Mouse (Mus musculus): Measurements from ENCODE around the gene Hipk3. TPM values are rescaled to one million over a fixed set of nuclear protein-coding genes. Genes with fewer than 3 reads are reported as not detected.

Hipk3 gene
- total RNA-seq, 2 experiments from 2014 or later = 241 to 253 TPM

DNA sequence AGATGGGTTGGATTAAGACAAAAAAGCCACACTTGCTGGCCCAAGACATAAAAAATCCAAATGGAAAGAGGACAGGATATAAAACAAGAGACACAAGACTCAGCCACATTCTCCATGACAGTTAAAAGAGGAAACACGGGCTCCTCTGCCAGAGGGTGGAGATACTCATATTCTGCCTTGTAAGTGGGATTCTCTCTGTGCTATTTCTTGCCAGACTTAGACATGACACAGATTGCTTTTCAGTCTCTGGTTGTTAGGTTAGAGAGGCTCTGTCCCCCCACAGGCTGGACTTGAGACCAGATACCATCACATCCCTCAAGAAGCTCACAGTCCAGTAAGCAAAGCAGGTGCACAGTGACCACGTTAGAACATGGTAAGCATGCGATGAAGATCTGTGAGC lies 81.2 kb downstream of the Hipk3 start:
- DNase-seq (ENCODE audit: low spot score) = no peak

DNA sequence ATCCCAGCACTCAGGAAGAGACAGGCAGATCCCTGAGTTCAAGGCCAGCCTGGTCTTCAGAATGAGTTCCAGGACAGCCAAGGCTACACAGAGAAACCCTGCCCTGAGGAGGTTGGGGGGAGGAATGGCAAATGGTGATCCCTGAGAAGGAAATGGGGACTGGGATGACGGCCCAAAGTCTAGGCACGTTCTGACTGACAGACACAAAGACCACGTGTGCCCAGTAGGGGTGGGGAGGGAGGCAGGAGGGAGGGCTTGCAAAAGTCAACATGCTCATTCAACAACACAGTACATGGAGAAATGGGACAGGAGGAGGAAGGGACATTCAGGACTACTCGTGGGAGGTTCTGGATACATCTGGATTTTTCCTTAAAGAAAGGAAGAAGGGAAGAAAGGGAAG lies 81.8 kb downstream of the Hipk3 start:
- no peak for DNase-seq (ENCODE audit: low spot score)

DNA sequence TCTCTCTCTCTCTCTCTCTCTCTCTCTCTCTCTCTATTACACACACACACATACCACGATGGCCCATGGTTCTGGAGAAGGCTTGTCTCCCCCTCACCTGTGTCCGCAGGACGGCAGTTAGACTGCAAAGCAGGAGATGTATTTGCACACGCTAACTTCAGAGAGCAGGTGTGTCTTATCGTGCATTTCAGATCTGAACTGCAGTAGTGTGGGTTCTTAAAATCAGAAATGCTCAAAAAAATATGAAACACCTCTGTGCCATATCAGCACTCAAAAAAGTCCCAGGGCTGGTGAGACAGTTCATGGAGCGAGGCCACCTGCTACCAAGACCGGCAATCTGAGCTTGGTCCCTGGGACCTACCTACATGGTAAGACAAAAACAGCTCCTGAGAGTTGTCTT lies 82.4 kb downstream of the Hipk3 start:
- no peak for DNase-seq (ENCODE audit: low spot score)

DNA sequence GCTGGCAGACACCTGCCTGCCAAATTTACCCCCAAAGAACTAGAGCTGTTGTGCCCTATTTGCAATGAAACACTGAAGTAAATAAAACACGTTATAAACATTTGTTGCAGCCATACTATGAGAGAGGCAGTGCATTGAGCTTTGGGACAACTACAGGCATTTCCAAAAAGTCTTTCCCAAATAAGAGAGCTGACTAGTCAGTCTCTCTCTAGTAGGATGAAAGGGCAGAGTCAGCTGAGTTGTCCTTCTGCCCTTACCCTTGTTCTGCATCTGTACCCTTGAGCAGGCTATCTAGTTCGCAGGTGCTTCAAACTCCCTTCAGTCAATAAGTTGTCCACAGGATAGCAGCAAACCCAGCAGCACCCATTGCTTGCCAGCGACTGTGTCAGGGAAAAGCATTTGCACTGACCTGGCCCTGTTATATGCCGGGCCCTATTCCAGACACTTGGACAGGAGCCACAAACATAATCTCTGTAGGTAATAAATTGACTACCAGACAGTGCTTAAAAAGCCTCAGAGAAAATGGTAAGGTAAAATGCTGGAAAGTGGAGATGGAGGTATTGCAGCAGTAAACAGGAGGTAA lies 83.2 kb downstream of the Hipk3 start, which contains the start of gene D430041D05Rik:
Gene D430041D05Rik, minus strand, starts transcription at position 51 of the 583 bp plus-strand sequence.
- DNase-seq (ENCODE audit: low spot score) = no peak

DNA sequence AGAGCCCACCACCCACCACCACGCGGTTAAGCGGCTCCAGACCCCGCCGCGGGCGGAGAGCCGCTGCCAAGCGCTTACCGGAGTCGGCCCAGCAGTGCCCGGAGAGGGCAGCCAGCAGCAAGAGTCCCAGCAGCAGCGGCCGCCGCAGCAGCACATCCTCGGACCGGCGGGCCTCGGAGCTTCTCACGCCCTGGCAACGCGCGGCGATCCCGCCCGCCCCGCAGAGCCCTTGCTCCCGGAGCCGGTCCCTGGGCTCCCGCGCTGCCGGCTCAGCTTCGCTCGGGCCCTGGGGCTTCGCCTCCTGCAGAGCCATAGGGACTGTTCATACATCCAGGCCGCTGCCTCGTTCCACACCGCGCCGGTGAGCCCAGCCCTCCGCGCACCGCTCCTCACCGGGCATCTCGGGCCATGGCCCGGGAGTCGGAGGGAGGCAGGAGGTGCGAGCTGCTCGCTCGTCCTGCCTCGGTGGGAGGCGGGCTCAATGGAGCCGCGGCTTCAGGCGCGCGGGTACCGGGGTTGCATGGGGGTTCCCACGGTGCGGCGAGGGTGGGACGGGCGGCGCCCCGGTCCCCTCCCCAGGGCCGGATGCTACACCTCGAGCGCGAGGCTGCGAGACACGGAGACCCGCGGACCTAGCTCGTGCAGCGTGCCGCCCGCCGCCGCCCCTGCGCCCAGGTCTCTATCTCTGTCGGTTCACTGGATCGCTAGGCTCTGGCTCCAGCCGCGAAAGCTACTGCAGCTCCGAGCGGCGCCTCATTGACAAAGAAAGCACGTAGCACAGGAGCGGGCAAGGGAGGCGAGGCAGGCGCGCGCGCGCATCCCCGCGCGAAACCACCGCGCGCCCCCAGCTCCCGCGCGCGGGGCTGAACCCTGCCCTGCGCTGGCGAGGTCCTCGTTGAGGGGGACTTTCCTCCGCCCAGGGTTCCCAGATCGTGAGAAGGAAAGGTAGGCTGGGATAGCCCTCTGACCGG lies 84.1 kb downstream of the Hipk3 start:
- DNase-seq (ENCODE audit: low spot score) = no peak

DNA sequence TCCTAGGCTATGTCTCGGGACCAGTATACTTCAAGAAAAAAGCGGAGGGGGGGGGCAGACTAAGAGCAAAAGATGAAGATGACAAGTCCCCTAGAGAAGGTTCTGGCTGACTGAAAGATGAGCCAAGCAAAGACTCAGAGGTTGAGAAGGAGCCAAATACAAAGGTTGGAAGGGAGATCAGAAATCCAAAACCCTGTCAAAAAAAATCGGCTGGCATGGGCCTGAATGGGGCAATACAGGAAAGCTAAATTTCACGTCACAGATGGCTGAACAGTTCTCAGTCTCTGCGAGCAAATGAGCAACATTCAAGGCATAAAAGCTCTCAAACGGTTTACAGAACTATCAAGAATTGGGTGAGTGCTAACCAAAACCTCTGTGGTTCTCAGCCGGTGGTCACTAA lies 85.9 kb downstream of the Hipk3 start:
- no peak for DNase-seq (ENCODE audit: low spot score)

DNA sequence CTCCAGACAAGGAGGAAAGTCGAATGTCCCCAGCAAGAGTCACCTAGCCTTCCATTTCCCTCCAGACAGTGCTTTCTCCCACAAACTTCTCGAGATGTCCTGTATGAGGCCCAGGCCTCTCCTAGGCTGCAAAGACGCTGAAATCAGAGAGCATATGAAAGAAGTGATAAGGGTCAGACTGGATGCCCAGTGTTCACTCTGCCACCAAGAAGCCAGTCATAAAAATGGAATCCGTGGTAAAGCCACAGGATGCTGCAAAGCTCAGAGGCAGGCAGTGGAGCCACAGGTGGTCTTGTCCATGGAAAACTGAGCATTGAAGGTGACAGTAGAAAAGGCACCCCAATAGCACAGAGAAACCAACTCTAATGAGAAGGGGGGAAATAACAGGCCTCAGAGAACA lies 86.3 kb downstream of the Hipk3 start:
- no peak for DNase-seq (ENCODE audit: low spot score)

DNA sequence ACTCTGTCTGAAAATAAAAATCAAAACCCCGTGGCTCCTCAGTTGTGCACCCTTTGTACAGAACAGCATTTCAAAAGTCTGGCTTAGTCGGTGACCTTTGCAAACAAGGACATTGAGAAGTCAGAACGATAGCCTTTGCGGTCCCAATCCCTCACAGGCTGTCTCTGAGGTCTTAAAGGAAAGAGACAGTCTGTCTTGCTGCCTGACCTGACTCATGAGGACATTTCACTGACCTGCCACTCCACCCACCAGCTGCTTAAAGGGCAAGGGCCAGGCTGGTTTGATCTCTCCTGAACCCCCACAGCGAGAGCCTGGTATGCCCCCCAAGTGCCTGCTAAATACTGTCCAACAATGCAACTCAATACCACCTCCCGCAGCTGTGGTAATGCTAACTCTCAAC lies 90.2 kb downstream of the Hipk3 start:
- DNase-seq (ENCODE audit: low spot score) = no peak

DNA sequence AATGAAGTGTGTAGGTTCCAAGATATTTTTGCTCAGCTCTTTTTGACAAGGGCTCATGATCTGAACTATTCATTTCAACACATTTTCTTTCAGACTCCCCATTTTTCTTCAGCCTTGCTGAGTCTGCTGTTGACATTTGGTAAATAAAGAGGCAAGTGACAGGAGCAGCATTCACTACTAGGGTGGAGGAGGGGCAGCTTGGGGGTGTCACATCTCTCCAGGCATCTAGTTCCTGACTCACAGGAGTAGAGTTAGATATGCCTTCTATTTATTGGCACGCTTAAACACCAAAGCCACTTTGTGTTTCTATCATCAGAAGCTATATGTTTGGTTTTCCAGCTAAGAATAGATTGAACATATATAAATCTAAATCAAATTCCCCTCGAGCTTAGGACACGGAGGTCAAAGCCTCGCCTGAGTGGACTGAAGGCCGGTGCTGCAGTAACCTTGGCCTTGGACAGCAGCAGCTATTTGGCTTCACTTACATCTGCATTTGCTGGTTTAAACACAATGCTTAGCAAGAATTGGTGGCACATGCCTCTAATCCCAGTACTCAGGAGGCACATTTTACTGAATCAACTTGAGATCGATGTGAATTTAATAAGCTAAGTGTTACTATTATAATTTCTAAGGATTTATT lies 95.5 kb downstream of the Hipk3 start:
- no peak for DNase-seq (ENCODE audit: low spot score)

DNA sequence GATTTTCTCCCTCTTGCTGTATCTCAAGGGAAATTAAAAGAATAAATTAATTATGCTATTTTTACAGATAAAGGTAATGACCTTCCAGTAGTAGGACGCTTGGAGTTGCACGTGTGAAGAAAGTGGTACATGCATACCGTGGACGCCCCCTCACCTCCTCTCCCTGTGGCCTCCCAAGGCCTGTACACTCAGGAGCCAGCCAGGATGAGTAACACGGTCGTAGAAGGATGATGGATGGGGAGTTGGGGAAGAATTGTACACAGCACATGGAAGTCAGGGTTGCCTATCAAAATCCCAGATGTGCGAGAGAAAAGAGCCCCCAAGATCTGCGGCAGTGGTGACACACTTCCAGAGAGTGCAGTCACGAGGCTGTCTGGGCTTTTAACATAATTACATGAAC lies 98.3 kb downstream of the Hipk3 start:
- no peak for DNase-seq (ENCODE audit: low spot score)

DNA sequence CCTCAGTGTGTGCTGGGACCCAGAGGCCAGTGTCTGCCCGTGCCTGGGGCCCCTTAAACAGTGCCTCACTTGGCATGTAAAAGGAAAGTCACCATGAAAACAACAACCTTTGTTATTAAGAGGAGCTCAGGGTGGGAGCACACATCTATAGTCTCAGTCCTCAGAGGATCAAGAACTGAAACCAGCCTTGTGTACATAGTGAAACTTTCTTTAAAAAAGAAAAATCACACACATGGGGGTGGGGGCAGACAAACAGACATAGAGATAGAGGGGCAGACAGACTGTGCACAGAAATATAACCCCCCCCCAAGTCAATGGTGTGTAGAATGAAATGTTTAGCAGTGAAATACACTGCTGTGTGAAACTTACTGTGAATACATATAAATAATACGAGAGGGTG lies 99.5 kb downstream of the Hipk3 start:
- DNase-seq (ENCODE audit: low spot score) = no peak

DNA sequence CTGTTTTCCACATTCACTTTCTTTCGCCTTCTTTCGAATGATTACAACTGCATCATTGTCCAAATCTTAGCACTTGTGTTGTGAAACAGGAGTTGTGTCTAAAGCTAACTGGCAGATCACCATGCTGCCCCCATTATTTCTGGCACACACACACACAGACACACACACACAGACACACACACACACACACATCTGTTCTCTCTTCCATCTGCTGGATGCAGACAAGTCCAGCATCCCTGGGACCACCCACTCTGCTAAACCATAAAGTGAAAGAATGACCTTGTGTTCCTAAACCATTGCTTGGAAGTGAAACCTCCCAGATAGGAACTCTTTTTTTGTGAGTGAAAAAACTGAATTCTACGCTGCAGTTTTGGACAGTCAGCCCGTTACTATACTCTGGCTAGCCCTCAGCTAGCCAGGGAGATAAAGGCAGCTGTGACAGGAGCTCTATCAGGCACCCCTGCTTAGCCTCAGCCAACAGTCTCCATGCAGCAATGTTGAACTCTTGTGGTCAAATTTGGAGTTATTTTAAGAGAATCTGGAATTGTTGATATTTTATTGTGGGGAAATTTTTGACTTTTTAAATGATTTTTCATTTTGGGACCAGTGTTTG lies 101.4 kb downstream of the Hipk3 start:
- no peak for DNase-seq (ENCODE audit: low spot score)

DNA sequence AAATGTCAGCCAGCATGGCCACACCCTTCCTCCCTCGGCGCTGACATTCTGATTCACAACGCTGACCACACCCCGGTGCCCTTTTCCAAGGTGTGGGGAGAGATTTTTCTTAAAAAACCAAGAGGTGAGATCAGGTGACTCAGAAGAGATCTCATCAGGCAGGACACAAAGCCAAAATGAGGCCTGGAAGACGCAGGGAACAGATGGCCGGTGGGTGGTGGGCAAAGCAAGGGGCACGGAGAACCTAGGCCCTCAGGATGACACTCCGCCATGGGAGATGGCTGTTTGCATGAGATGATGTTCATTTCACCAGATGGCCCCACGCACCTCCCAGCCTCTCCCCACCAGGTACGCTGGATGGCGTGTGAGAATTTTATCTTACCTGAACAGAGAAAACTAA lies 105.0 kb downstream of the Hipk3 start:
- no peak for DNase-seq (ENCODE audit: low spot score)

DNA sequence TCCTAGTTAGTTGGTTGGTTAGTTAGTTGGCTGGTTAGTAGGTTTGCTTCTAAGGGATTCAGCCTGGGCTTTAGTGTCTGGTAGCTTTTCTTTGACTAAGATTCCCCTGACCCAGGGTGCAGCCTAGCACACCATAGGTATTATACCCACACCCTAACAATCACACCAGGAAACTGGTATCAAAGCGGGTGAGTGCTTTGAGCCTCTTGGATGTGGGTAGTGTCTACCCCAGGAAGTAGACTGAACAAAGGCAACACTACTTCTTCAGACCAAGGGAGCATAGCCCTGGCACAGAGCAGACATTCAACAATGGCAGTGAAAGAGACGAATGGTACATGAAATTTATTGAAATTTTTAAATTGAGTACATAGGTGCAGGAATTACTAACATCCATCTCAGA lies 108.3 kb downstream of the Hipk3 start:
- no peak for DNase-seq (ENCODE audit: low spot score)

DNA sequence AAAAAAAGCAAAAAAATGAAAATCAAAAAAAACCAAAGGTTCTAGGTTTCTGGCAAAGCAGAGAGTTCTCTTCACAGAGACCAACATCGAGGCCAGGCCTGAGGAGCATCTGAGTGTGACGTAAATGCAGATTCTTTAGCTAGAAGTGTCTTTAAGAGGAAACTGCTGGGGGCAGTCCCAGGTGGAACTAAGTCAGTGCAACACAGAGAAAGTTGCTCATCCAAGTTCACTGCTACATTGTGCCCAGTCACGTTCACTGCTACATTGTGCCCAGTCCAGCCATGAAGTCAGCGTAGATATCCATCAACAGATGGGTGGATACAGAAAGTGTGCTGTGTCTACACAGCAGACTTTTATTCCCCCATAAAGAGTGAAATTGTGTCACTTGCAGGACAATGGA lies 110.7 kb downstream of the Hipk3 start:
- DNase-seq (ENCODE audit: low spot score) = no peak

DNA sequence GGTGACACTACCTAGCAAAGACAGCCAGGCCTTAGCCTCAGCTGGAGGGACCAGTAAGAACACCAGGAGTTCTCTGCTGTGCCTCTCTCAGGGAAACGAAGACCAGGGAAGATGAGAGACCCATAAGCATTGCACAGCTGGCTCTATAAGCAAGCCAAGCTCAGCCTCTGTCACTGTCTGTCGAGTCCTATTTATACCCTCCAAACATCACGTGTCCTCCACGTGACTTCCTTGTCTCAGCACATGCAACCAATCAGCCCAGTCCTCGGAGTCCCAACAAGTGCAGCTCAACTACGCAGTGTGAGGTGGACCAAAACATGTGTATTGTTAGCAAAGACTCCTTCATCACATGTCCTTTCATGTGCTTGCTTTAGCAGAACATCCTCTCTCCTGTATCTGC lies 111.4 kb downstream of the Hipk3 start:
- DNase-seq (ENCODE audit: low spot score) = no peak

DNA sequence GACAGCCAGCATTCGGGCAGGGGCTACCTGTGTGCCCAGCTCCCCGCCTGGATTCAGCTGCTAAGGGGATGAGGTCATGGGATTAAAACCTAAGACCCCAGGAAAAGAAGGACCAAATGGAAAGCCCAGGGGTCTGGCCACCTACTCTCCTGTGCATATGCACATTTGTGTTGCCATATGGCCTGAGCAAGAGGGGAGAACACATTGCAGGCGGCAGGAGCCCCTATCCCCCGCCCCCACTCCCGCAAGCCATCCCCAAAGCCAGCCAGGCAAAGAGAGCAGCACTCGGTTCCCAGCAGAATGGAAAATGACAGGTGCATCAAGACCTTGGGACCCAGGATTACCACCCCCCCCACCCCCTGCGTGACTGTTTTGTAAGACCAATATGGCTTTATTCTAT lies 114.9 kb downstream of the Hipk3 start:
- DNase-seq (ENCODE audit: low spot score) = no peak

DNA sequence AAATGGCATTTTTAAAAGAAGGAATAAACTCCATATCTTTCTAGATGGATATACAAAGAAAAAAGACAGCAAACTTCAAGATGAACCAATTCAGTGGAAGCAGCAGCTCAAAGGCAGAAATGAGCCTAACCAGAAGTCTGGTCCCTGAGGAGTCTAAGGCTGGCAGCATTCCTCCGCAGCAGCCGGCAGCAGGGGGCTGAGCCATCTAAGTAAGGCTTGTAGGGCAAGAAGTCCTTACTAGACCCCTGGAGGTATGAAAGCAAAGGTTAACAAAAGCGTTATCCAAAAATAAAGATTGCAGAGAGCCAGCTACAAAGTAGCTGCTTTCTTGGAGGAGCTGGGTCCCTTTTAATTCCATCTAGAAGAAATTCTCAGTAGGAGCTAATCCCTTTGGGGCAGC lies 115.5 kb downstream of the Hipk3 start:
- no peak for DNase-seq (ENCODE audit: low spot score)

DNA sequence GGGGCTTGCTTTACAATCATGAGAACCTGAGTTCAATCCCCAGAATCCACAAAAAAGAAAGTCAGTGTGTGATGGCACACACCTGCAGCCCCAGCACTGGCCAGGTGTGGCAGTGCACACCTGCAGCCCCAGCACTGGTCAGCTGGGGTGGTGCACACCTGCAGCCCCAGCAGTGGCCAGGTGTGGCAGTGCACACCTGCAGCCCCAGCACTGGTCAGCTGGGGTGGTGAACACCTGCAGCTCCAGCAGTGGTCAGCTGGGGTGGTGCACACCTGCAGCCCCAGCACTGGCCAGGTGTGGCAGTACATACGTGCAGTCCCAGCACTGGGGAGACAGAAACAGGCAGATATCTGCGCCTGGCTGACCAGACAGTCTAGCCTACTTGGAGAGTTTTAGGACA lies 116.3 kb downstream of the Hipk3 start:
- DNase-seq (ENCODE audit: low spot score) = no peak

Data from gastrocnemius, adult 18-20 months (tissue).